In genomic region chr1:88473899-88474298, GRCm38 (mm10) we compare ENCODE assay signal across 14 mouse cellular contexts. TPM values are rescaled to one million over a fixed set of nuclear protein-coding genes. Genes with fewer than 3 reads are reported as not detected.
DNase-seq lines count a peak whose midpoint lies in the region; ATAC-seq and TF ChIP-seq lines count a peak whose summit lies in the region.
"Had no signal": no experiment of that assay in that cellular context is flagged by ENCODE, and none has a peak within 500 bp of the region (broad histone marks: within the 10 kb centered on the region; RNA-seq: fewer than 3 reads in every experiment).

No protein-coding gene starts in this region.

- no peaks in the 10 kb centered on the region for H3K27me3 ChIP-seq in forebrain, postnatal 0 days (ENCODE audit: insufficient read depth, low read length)
- peaks cover 6% of the 10 kb centered on the region; the same call in 1 of the 2 replicates for H3K27me3 ChIP-seq in forebrain, embryonic 10.5 days (ENCODE audit: poor library complexity, severe bottlenecking)
- H3K27me3 ChIP-seq in lung, embryonic 16.5 days (ENCODE audit: control insufficient read depth, insufficient read depth, low read depth, low read length): no peaks in the 10 kb centered on the region
- H3K27me3 ChIP-seq in splenic B cell, adult 2 months (ENCODE audit: control insufficient read depth, insufficient read depth, low read length, poor library complexity, severe bottlenecking): no peaks in the 10 kb centered on the region
- H3K27me3 ChIP-seq: embryonic facial prominence, embryonic 12.5 days had no signal

- ATAC-seq in forebrain, postnatal 0 days: no peak
- no peak for ATAC-seq in lung, embryonic 16.5 days (ENCODE audit: low read depth)

- no peak for TF ChIP-seq POLR2A in lung, adult 2 months (IDR thresholded peaks at IDR 0.05; ENCODE audit: borderline replicate concordance, extremely low read depth, low read depth, low read length)

- H3K36me3 ChIP-seq in forebrain, postnatal 0 days (ENCODE audit: insufficient read depth): no peaks in the 10 kb centered on the region
- no peaks in the 10 kb centered on the region for H3K36me3 ChIP-seq in forebrain, embryonic 10.5 days (replicated peaks)
- no peaks in the 10 kb centered on the region for H3K36me3 ChIP-seq in lung, embryonic 16.5 days (ENCODE audit: control insufficient read depth, insufficient read depth, low read length)
- no peaks in the 10 kb centered on the region for H3K36me3 ChIP-seq in splenic B cell, adult 2 months (ENCODE audit: control insufficient read depth, insufficient read depth, low read length, poor library complexity, severe bottlenecking)
- H3K36me3 ChIP-seq: embryonic facial prominence, embryonic 12.5 days had no signal

- no peak overlapping the region for H3K27ac ChIP-seq in forebrain, postnatal 0 days (ENCODE audit: low read depth, low read length)
- no peak overlapping the region for H3K27ac ChIP-seq in forebrain, embryonic 10.5 days
- H3K27ac ChIP-seq in lung, embryonic 16.5 days (ENCODE audit: low read length): peak overlapping the region; percentile 39
- H3K27ac ChIP-seq: embryonic facial prominence, embryonic 12.5 days had no signal

- peak; percentile 58 for TF ChIP-seq CTCF in forebrain, postnatal 0 days (IDR thresholded peaks at IDR 0.05; ENCODE audit: low read depth)
- TF ChIP-seq CTCF in lung, adult 2 months (IDR thresholded peaks at IDR 0.05; ENCODE audit: insufficient read depth, low read length): no peak

- 0 out of 2 replicates have a peak, but pooled peaks cover 4% of the 10 kb centered on the region for H3K4me1 ChIP-seq in forebrain, postnatal 0 days (ENCODE audit: insufficient read depth)
- H3K4me1 ChIP-seq in forebrain, embryonic 10.5 days: peaks cover 39% of the 10 kb centered on the region
- peaks cover 35% of the 10 kb centered on the region for H3K4me1 ChIP-seq in lung, embryonic 16.5 days (replicated peaks; ENCODE audit: control insufficient read depth, insufficient read depth, low read length)
- peaks cover 10% of the 10 kb centered on the region; the same call in 1 of the 2 replicates for H3K4me1 ChIP-seq in lung, adult 2 months (ENCODE audit: control insufficient read depth, insufficient read depth, low read length)

- H3K4me2 ChIP-seq in forebrain, postnatal 0 days (ENCODE audit: low read depth): no peak overlapping the region
- no peak overlapping the region for H3K4me2 ChIP-seq in lung, embryonic 16.5 days (ENCODE audit: low read depth, low read length)
- H3K4me2 ChIP-seq: embryonic facial prominence, embryonic 12.5 days had no signal

- no peaks in the 10 kb centered on the region for H3K9me3 ChIP-seq in forebrain, postnatal 0 days (ENCODE audit: low read length)
- H3K9me3 ChIP-seq in forebrain, embryonic 10.5 days: no peaks in the 10 kb centered on the region
- no peaks in the 10 kb centered on the region for H3K9me3 ChIP-seq in lung, embryonic 16.5 days (ENCODE audit: control insufficient read depth, low read length)
- H3K9me3 ChIP-seq: embryonic facial prominence, embryonic 12.5 days had no signal

- no peak for DNase-seq in forebrain, postnatal 0 days
- DNase-seq in forebrain, embryonic 10.5 days (ENCODE audit: extremely low spot score, low spot score): no peak
- no peak for DNase-seq in lung, adult 2 months
- peak; percentile 41 for DNase-seq in embryo, embryonic 9.5 days (ENCODE audit: extremely low spot score)
- peak; percentile 4 for DNase-seq in splenic B cell, adult 2 months (ENCODE audit: low read depth, low spot score)
- DNase-seq in neural tube, embryonic 10.5 days (ENCODE audit: extremely low spot score, low spot score): no peak
- DNase-seq in cerebellum, postnatal 10 days: no peak

- WGBS in forebrain, postnatal 0 days: 69% methylated on average over 2 of the region's 2 CpGs
- 67% methylated on average over 2 of the region's 2 CpGs for WGBS in forebrain, embryonic 10.5 days
- 78% methylated on average over 2 of the region's 2 CpGs for WGBS in lung, embryonic 16.5 days
- WGBS in lung, adult 2 months: 89% methylated on average over 2 of the region's 2 CpGs

- no peak overlapping the region for H3K9ac ChIP-seq in forebrain, postnatal 0 days
- H3K9ac ChIP-seq in lung, embryonic 16.5 days (ENCODE audit: low read length): no peak overlapping the region
- H3K9ac ChIP-seq: embryonic facial prominence, embryonic 12.5 days had no signal

- no peak overlapping the region for H3K4me3 ChIP-seq in forebrain, postnatal 0 days (ENCODE audit: low read depth, low read length)
- H3K4me3 ChIP-seq in forebrain, embryonic 10.5 days: no peak overlapping the region
- H3K4me3 ChIP-seq in lung, embryonic 16.5 days (ENCODE audit: low read length): no peak overlapping the region
- H3K4me3 ChIP-seq in lung, adult 2 months (replicated peaks; ENCODE audit: extremely low read depth, low read depth, low read length): no peak overlapping the region
- H3K4me3 ChIP-seq: embryonic facial prominence, embryonic 12.5 days had no signal

RNA-seq across cellular contexts. Expression of gene Glrp1, which starts 36.0 kb away (rescaled TPM):
- 0.08 and 0.10 TPM in 2 replicates for total RNA-seq in forebrain, postnatal 0 days (2014; rRNA removed)
- polyA plus RNA-seq in forebrain, postnatal 0 days (2015; fragmentation: Nextera tagmentation; extraction: Ambion mirVana): 0.10 and 0.11 TPM in 2 replicates
- not detected in 2 replicates for polyA plus RNA-seq in forebrain, embryonic 10.5 days (2016; fragmentation: Nextera tagmentation; extraction: Ambion mirVana)
- polyA plus RNA-seq in lung, embryonic 16.5 days (2015; fragmentation: Nextera tagmentation; extraction: Ambion mirVana): 0.21 and 0.28 TPM in 2 replicates
- polyA plus RNA-seq in lung, adult 2 months (2012; rRNA removed): 0.11 TPM in 1 of 2 replicates, not detected in the other
- total RNA-seq: adrenal gland, postnatal 36 days; gastrocnemius, postnatal 25 days had no signal
- polyA plus RNA-seq: embryonic facial prominence, embryonic 12.5 days; inflammation-experienced regulatory T-cells, adult 6 months; limb, embryonic 14.5 days; neural tube, embryonic 14.5 days had no signal

Comparison
In these comparisons a context has a peak if more than half of its experiments do, and no peak if none do; other contexts are left out.
1. DNase-seq: peak in embryo, embryonic 9.5 days (single experiment) and splenic B cell, adult 2 months (single experiment); none in forebrain, postnatal 0 days (single experiment), forebrain, embryonic 10.5 days (single experiment), lung, adult 2 months (single experiment), neural tube, embryonic 10.5 days (single experiment) and cerebellum, postnatal 10 days (0 of 2).